Mouse (Mus musculus) liver, adult 2 months (tissue): ENCODE measurements around the gene Zbtb22. TPM values are rescaled to one million over a fixed set of nuclear protein-coding genes. Genes with fewer than 3 reads are reported as not detected.

ENCODE experiments used
- DNase-seq: peaks from one replicate; pipeline ENCODE4 v3.0.0-alpha.2; 2011; ENCODE audit warnings: low read depth, low spot score; ENCODE audit errors: extremely low read depth
- H3K27ac ChIP-seq: fragments of 200-500 bp; replicated peaks from 2 replicates; pipeline ENCODE4 v1.5.1; 2012; ENCODE audit warnings: low read depth, mild to moderate bottlenecking, control low read depth, inconsistent platforms, low read length; ENCODE audit not compliant: insufficient read depth
- H3K27me3 ChIP-seq: fragments of 200-500 bp; 2 replicates; pipeline ENCODE4 v1.6.1; 2012; ENCODE audit warnings: mild to moderate bottlenecking, moderate library complexity, low read length, inconsistent platforms; ENCODE audit not compliant: control insufficient read depth, insufficient read depth
- H3K36me3 ChIP-seq: fragments of 200-500 bp; 2 replicates; pipeline ENCODE4 v1.6.1; 2012; ENCODE audit warnings: low read length, inconsistent platforms; ENCODE audit not compliant: control insufficient read depth, insufficient read depth
- H3K4me1 ChIP-seq: fragments of 200-500 bp; 2 replicates; pipeline ENCODE4 v1.6.1; 2011; ENCODE audit warnings: low read length; ENCODE audit not compliant: control insufficient read depth, insufficient read depth
- H3K4me3 ChIP-seq: fragments of 200-500 bp; 2 replicates; pipeline ENCODE4 v1.5.1; 2011; ENCODE audit warnings: low read depth, mild to moderate bottlenecking, control low read depth, low read length, moderate library complexity; ENCODE audit not compliant: insufficient read depth
- H3K79me2 ChIP-seq: fragments of 200-500 bp; 2 replicates; pipeline ENCODE4 v1.6.1; 2012; ENCODE audit warnings: inconsistent platforms, mild to moderate bottlenecking, low read length, moderate library complexity; ENCODE audit not compliant: control insufficient read depth, insufficient read depth
- H3K9ac ChIP-seq: fragments of 200-500 bp; 2 replicates; pipeline ENCODE4 v1.6.1; 2012; ENCODE audit warnings: low read depth, mild to moderate bottlenecking, control low read depth, inconsistent platforms, low read length
- CTCF ChIP-seq: fragments of 200-500 bp; IDR thresholded peaks from 2 replicates; pipeline ENCODE4 v1.5.1; 2011; ENCODE audit warnings: low read depth, low read length, control low read depth
- POLR2A ChIP-seq: fragments of 200-500 bp; IDR thresholded peaks from 2 replicates; pipeline ENCODE4 v1.6.1; 2011; ENCODE audit warnings: low read length, control low read depth; ENCODE audit not compliant: insufficient read depth; ENCODE audit errors: extremely low read depth
- WGBS: fragments of 180-500 bp; shearing (Covaris S2); methylation state at CpG from one replicate; pipeline ENCODE4 v1.1.7; 2018; 5-methylcytosine and 5-hydroxymethylcytosine counted together
- polyA plus RNA-seq: library from polyadenylated mRNA; depleted of rRNA; stranded (reverse); fragments of >200 nt; gene quantifications from 2 replicates; pipeline ENCODE4 v1.2.3, GENCODE M21; 2012
- total RNA-seq: library from RNA; depleted of rRNA; stranded (reverse); fragments of >200 nt; gene quantifications from 2 replicates; pipeline ENCODE4 v1.2.3, GENCODE M21; 2014

The Zbtb22 gene
- total and polyA plus RNA-seq, 2 experiments, result 11.1 to 23.9 TPM

- Histone ChIP-seq H3K9ac (no peak overlapping the region), H3K36me3 (peaks cover 16% of the 10 kb centered on the region), H3K79me2 (peaks cover 5% of the 10 kb centered on the region; the same call in 1 of the 2 replicates), H3K27ac (peak overlapping the region; percentile 28; the same call in 1 of the 2 replicates), H3K4me3 (no peak overlapping the region), H3K4me1 (peaks cover 12% of the 10 kb centered on the region), H3K27me3 (no peaks in the 10 kb centered on the region)
- WGBS, result 68% methylated on average over 3 of the region's 3 CpGs
- no peak for DNase-seq
- TF ChIP-seq POLR2A (no peak), CTCF (no peak)
These were observed 37.6 kb downstream of the Zbtb22 start for GRCm38 (mm10) chr17:33953310-33953709.

GRCm38 (mm10) chr17:33953961-33954565 lies 38.4 kb downstream of the Zbtb22 start:
- 10% methylated on average over 5 of the region's 5 CpGs for WGBS
- peak; percentile 97 for DNase-seq

GRCm38 (mm10) chr17:33954646-33955554 lies 39.2 kb downstream of the Zbtb22 start:
- TF ChIP-seq CTCF, result no peak
- no peak for TF ChIP-seq POLR2A
- H3K4me1 ChIP-seq, result peaks cover 9% of the 10 kb centered on the region
- H3K79me2 ChIP-seq, result peaks cover 5% of the 10 kb centered on the region; the same call in 1 of the 2 replicates
- H3K36me3 ChIP-seq, result peaks cover 21% of the 10 kb centered on the region
- no peaks in the 10 kb centered on the region for H3K27me3 ChIP-seq
- H3K9ac ChIP-seq, result peak overlapping the region; percentile 95
- H3K27ac ChIP-seq, result peak overlapping the region; percentile 86
- H3K4me3 ChIP-seq, result peak overlapping the region; percentile 92
- WGBS, result under 1% methylated on average over 33 of the region's 33 CpGs
- no peak for DNase-seq

More at GRCm38 (mm10) chr17:33953961-33954565, 38.4 kb downstream of the Zbtb22 start:
- H3K4me1 ChIP-seq, result peaks cover 9% of the 10 kb centered on the region
- H3K4me3 ChIP-seq, result peak overlapping the region; percentile 92
- H3K27me3 ChIP-seq, result no peaks in the 10 kb centered on the region
- TF ChIP-seq CTCF, result no peak
- TF ChIP-seq POLR2A, result no peak
- peak overlapping the region; percentile 86 for H3K27ac ChIP-seq
- peaks cover 5% of the 10 kb centered on the region; the same call in 1 of the 2 replicates for H3K79me2 ChIP-seq
- peak overlapping the region; percentile 95 for H3K9ac ChIP-seq
- H3K36me3 ChIP-seq, result peaks cover 16% of the 10 kb centered on the region

- TF ChIP-seq CTCF (no peak), POLR2A (peak; percentile 92)
- Histone ChIP-seq H3K27me3 (no peaks in the 10 kb centered on the region), H3K4me1 (peaks cover 9% of the 10 kb centered on the region), H3K4me3 (peak within 1 kb of the TSS; percentile 92), H3K27ac (peak within 1 kb of the TSS; percentile 93), H3K79me2 (peaks cover 5% of the 10 kb centered on the region; the same call in 1 of the 2 replicates), H3K9ac (peak within 1 kb of the TSS; percentile 95), H3K36me3 (peaks cover 21% of the 10 kb centered on the region)
- DNase-seq, result peak; percentile 96
- WGBS, result under 1% methylated on average over 50 of the region's 50 CpGs
These were observed 40.0 kb downstream of the Zbtb22 start, which contains the start of the genes Vps52 and Rps18 for GRCm38 (mm10) chr17:33955555-33956214. TSS of gene Vps52 (plus strand) at chr17:33955812. TSS of gene Rps18 (minus strand) at chr17:33956001.

- no peak for DNase-seq
- H3K9ac ChIP-seq, result peak overlapping the region; percentile 83
- H3K27me3 ChIP-seq, result no peaks in the 10 kb centered on the region
- peak overlapping the region; percentile 93 for H3K27ac ChIP-seq
- TF ChIP-seq POLR2A, result no peak
- no peak for TF ChIP-seq CTCF
- H3K4me1 ChIP-seq, result peaks cover 9% of the 10 kb centered on the region
- WGBS, result 5% methylated on average over 10 of the region's 10 CpGs
- peaks cover 21% of the 10 kb centered on the region for H3K36me3 ChIP-seq
- peaks cover 5% of the 10 kb centered on the region; the same call in 1 of the 2 replicates for H3K79me2 ChIP-seq
- peak overlapping the region; percentile 81 for H3K4me3 ChIP-seq
These were observed 40.6 kb downstream of the Zbtb22 start for GRCm38 (mm10) chr17:33956336-33956735.
